Mouse (Mus musculus) heart, embryonic 12.5 days (tissue): Measurements from ENCODE around the gene Bnipl. TPM values are rescaled to one million over a fixed set of nuclear protein-coding genes. Genes with fewer than 3 reads are reported as not detected.
A peak's percentile ranks its signal among the peaks of the same experiment; 100 is the strongest.

Experiments
- ATAC-seq: fragments of 200-750 bp; cut with Nextera tagmentation; 2 replicates; pipeline ENCODE4 v1.8.0; 2017; ENCODE audit warnings: moderate TSS enrichment, moderate library complexity; ENCODE audit not compliant: insufficient number of reproducible peaks, low FRiP score
- H3K27ac ChIP-seq: fragments of 300-500 bp; sonication (generic); 2 replicates; pipeline ENCODE4 v1.5.1; 2016; ENCODE audit warnings: mild to moderate bottlenecking, moderate library complexity; ENCODE audit not compliant: poor library complexity, severe bottlenecking
- H3K27me3 ChIP-seq: fragments of 300-500 bp; sonication (generic); replicated peaks from 2 replicates; pipeline ENCODE4 v1.6.1; 2016; ENCODE audit warnings: mild to moderate bottlenecking, moderate library complexity
- H3K36me3 ChIP-seq: fragments of 300-500 bp; sonication (generic); 2 replicates; pipeline ENCODE4 v1.6.1; 2016; ENCODE audit warnings: mild to moderate bottlenecking, moderate library complexity
- H3K4me1 ChIP-seq: fragments of 300-500 bp; sonication (generic); replicated peaks from 2 replicates; pipeline ENCODE4 v1.6.1; 2016; ENCODE audit warnings: mild to moderate bottlenecking
- H3K4me2 ChIP-seq: fragments of 300-500 bp; sonication (generic); 2 replicates; pipeline ENCODE4 v1.6.1; 2016; ENCODE audit warnings: mild to moderate bottlenecking, moderate library complexity
- H3K4me3 ChIP-seq: fragments of 300-500 bp; sonication (generic); 2 replicates; pipeline ENCODE4 v1.5.1; 2016; ENCODE audit warnings: mild to moderate bottlenecking
- H3K9ac ChIP-seq: fragments of 300-500 bp; sonication (generic); 2 replicates; pipeline ENCODE4 v1.6.1; 2016; ENCODE audit warnings: mild to moderate bottlenecking, moderate library complexity
- H3K9me3 ChIP-seq: fragments of 300-500 bp; sonication (generic); replicated peaks from 2 replicates; pipeline ENCODE4 v1.6.1; 2016; ENCODE audit warnings: mild to moderate bottlenecking, moderate library complexity
- WGBS: fragments of 180-500 bp; shearing (Covaris S2); methylation state at CpG from one replicate; pipeline ENCODE4 v1.1.7; 2016; 5-methylcytosine and 5-hydroxymethylcytosine counted together
- polyA plus RNA-seq: library from polyadenylated mRNA; unstranded; fragments of >200 nt; fragmentation: Nextera tagmentation; extraction: Ambion mirVana; gene quantifications from 2 replicates; pipeline ENCODE4 v1.2.1, GENCODE M21; 2016

The Bnipl gene
- polyA plus RNA-seq, 1 experiment from 2014 or later: not detected

DNA sequence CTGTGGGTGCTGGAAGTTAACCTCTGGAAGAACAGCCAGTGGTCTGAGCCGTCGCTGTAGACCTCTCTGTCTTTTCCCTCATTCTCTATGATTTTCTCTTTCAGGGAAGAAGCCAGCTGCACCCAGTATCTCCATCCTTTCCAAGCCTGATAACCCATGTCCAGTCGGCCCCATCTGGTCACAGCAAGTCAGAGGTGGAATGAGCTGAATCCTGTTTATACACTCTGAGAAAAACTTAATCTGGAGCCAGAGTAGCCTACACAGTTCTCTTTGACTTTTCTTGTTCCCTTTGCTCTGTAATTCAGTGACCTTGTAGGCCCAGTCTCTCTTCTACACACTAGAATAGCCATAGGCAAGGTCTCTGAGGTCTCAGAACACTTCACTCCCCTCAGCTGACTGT lies 36.5 kb upstream of the Bnipl start:
- peaks cover 35% of the 10 kb centered on the region for H3K36me3 ChIP-seq
- no peak overlapping the region for H3K27ac ChIP-seq
- no peak overlapping the region for H3K4me3 ChIP-seq
- no peak for ATAC-seq
- no peak overlapping the region for H3K9ac ChIP-seq
- peaks cover 12% of the 10 kb centered on the region for H3K4me1 ChIP-seq
- no peaks in the 10 kb centered on the region for H3K27me3 ChIP-seq
- no peaks in the 10 kb centered on the region for H3K9me3 ChIP-seq
- WGBS: 93% methylated on average over 3 of the region's 3 CpGs
- no peak overlapping the region for H3K4me2 ChIP-seq

DNA sequence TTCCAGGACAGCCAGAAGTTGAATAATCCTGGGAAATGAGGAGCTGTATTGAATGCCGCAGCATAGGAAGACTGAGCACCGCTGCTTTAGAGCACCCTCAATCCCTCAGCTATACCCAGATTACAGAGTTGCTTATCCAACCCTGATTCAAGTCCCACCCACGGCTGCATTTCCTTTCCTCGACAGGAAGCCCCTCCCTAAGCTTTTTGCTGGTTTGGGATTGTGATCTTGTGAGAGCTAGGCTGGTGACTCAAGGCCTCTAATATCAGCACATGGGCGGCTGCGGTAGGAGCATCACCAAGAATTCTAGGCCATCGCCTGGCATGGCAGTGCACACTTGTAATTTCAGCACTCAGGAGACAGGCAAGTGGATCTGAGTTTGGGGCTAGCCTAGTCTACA lies 35.5 kb upstream of the Bnipl start:
- no peak overlapping the region for H3K9ac ChIP-seq
- ATAC-seq: no peak
- H3K27ac ChIP-seq: no peak overlapping the region

DNA sequence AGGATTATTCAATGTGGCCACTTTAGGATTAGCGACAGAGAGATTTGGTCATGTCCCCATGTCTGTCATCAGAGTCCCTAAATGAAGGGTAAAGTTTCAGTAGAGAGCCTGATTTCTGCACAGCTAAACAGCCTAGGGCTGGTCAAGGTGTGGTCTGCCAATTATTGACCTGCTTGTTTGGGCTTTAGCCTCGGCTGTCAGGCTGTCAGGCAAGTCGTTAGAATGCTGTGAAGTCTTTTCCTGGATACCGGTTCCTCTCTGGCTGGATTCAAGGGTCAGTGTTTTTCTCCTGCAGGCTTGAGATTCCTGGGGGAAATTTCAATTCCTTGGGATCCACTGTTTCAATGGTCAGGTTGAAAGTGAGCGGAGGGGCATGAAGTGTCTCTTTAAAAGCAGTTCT lies 35.0 kb upstream of the Bnipl start:
- WGBS: 63% methylated on average over 5 of the region's 5 CpGs
- no peak overlapping the region for H3K9ac ChIP-seq
- ATAC-seq: no peak
- peaks cover 24% of the 10 kb centered on the region for H3K36me3 ChIP-seq
- no peak overlapping the region for H3K4me2 ChIP-seq
- no peaks in the 10 kb centered on the region for H3K27me3 ChIP-seq
- peaks cover 12% of the 10 kb centered on the region for H3K4me1 ChIP-seq
- no peaks in the 10 kb centered on the region for H3K9me3 ChIP-seq
- H3K4me3 ChIP-seq: no peak overlapping the region
- H3K27ac ChIP-seq: no peak overlapping the region

More for the DNA sequence above, 35.5 kb upstream of the Bnipl start:
- Histone ChIP-seq H3K36me3 (peaks cover 27% of the 10 kb centered on the region), H3K4me3 (no peak overlapping the region), H3K9me3 (no peaks in the 10 kb centered on the region), H3K4me2 (no peak overlapping the region), H3K4me1 (peaks cover 12% of the 10 kb centered on the region), H3K27me3 (no peaks in the 10 kb centered on the region)
- WGBS: 69% methylated on average over 7 of the region's 7 CpGs

DNA sequence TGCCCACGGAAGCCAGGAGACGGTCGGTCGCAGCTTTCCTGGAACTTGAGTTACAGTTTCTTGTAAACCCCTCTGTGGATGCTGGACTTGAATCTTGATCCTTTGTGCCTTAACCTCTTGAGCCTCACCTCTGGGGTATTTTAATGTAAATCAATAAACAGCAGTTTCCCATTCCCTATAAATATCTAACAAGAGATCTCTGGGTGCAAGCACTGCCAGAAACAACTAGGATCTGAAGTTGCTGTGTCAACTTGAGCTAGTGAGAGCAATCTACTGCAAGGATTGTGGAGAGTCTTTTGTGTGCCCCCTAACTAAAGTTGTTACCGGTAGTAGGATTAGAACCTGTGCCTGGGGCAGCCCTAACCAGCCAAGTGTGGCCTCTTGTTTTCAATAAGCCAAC lies 34.4 kb upstream of the Bnipl start:
- H3K9me3 ChIP-seq: no peaks in the 10 kb centered on the region
- 94% methylated on average over 5 of the region's 5 CpGs for WGBS
- H3K4me3 ChIP-seq: no peak overlapping the region
- H3K9ac ChIP-seq: no peak overlapping the region
- H3K27ac ChIP-seq: no peak overlapping the region
- ATAC-seq: no peak
- peaks cover 16% of the 10 kb centered on the region for H3K4me1 ChIP-seq
- no peaks in the 10 kb centered on the region for H3K27me3 ChIP-seq
- H3K36me3 ChIP-seq: peaks cover 18% of the 10 kb centered on the region
- no peak overlapping the region for H3K4me2 ChIP-seq

DNA sequence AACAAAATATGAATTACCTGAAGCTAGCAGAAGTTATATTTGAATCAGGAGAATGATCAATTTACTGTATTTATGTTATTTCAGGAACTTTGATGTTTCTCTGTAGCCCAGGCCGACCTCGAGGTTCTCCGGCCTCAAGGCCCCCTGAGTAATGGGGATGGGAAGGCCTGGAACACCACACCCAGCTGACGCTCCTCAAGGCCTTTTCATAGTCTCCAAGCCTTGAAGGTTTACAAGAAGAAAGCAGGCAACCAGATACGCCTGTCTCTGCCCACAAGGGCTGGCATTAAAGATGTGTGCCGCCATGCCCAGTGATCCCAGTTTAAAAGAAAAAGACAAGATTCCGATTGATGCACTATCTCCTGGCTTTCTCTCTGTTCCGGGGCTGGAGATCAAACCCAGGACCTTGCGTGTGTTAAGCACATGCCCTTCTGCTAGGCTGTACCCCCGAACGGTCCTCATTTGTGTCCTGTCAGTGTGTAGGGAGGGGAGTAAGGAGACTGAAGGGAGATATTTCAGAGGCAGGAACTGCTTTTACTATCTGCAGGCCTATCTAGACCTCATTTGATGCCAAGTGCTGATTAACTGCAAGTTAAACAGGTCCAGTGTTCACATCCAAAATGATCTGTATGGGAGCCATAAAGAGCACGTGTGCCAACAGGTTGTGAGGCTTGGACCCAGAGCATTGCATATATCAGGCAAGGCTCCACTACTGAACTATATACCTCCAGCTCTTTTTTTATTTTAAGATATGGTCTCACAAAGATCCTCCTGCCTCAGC lies 33.7 kb upstream of the Bnipl start:
- no peak overlapping the region for H3K4me3 ChIP-seq
- H3K27ac ChIP-seq: no peak overlapping the region
- no peak for ATAC-seq
- H3K9me3 ChIP-seq: no peaks in the 10 kb centered on the region
- H3K4me2 ChIP-seq: peak overlapping the region; percentile 79; the same call in 1 of the 2 replicates
- WGBS: 87% methylated on average over 12 of the region's 12 CpGs
- peaks cover 18% of the 10 kb centered on the region for H3K4me1 ChIP-seq
- no peaks in the 10 kb centered on the region for H3K27me3 ChIP-seq
- peaks cover 16% of the 10 kb centered on the region for H3K36me3 ChIP-seq
- 0 out of 2 replicates have a peak overlapping the region, but pooled peaks have one; percentile 4 for H3K9ac ChIP-seq

DNA sequence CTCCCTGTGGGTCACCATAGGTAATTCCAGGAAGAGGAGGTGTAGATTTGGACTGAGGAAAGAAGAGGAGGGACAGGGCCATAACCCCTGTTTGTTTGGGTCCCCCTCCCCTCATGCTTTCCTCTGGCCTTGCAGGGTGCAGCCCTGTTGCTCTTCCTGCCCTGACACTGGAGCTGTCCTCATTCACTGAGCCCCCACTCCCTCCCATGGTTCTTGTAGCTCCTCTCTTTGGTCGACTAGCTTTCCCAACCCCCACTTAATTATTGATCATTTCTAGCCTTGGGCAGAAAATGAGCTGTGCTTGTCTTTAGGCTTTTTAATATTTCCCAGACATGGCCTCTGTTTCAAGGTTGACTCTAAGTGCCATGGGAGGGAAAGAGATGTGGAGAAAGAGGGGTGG lies 33.1 kb upstream of the Bnipl start:
- Histone ChIP-seq H3K4me2 (peak overlapping the region; percentile 79), H3K4me1 (peaks cover 18% of the 10 kb centered on the region), H3K9ac (peak overlapping the region; percentile 79), H3K4me3 (peak overlapping the region; percentile 52), H3K9me3 (no peaks in the 10 kb centered on the region), H3K27ac (no peak overlapping the region), H3K36me3 (peaks cover 16% of the 10 kb centered on the region), H3K27me3 (no peaks in the 10 kb centered on the region)
- ATAC-seq: no peak
- WGBS: 30% methylated on average over 1 of the region's 1 CpGs

DNA sequence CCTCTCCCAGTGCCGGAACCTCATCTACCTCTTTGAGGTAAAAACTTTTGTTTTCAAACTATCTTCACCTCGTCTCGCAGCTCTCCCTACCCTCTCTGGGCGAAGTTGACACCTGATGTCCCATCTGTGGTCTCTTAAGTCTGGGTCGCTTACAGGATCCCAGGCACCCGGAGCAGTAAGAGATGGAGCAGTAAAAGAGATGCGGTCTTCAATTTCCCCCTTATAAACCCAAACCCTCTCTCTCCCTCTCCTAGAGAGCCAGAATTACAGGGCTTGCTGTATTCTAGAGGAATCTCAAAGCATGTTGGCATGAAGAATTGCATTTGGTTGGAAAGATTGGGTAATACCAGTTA lies 32.6 kb upstream of the Bnipl start:
- Histone ChIP-seq H3K27ac (peak overlapping the region; percentile 97), H3K9ac (peak overlapping the region; percentile 79), H3K27me3 (no peaks in the 10 kb centered on the region), H3K4me1 (peaks cover 18% of the 10 kb centered on the region), H3K4me2 (peak overlapping the region; percentile 79), H3K36me3 (peaks cover 13% of the 10 kb centered on the region), H3K4me3 (peak overlapping the region; percentile 52), H3K9me3 (no peaks in the 10 kb centered on the region)
- WGBS: 2% methylated on average over 7 of the region's 7 CpGs
- ATAC-seq: no peak

DNA sequence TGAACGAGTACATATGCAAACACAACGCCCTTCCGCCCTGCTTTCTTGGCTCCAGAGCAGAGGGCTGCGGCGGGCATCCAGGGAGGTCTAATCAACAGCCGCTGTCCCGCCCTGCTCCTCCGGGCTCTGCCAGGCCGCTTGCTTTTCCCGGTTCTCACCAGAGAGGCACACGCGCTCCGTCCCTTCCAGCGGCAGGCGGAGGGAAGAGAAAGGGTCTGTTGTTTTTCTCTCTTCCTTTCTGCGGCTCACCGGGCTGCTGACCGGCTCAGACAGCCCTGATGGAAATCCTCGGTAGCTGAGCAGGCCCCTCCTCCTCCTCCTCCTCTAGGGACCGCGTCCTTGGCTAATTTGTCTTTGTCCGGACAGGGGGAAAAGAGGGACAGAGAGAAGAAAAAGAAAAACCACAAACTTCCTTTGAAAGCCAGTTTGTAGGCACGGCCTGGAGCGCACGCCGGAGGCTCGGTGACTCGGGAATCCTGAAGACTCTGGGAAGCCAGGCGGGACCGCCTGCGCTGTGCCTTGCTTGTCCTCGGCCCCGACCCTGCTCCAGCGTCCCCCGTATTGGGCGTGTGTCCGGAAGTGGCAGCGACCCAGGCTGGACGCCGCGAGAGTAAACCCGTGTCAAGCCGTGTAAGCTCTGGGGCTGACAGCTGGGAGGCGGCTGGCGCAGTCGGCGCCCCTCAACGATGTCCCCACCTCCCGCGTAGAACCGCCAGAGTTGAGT lies 32.0 kb upstream of the Bnipl start:
- Histone ChIP-seq H3K27me3 (no peaks in the 10 kb centered on the region), H3K9me3 (no peaks in the 10 kb centered on the region), H3K4me2 (peak overlapping the region; percentile 79), H3K4me3 (peak overlapping the region; percentile 52), H3K27ac (peak overlapping the region; percentile 97), H3K36me3 (peaks cover 10% of the 10 kb centered on the region), H3K9ac (peak overlapping the region; percentile 79), H3K4me1 (peaks cover 18% of the 10 kb centered on the region)
- ATAC-seq: peak; percentile 76
- WGBS: under 1% methylated on average over 51 of the region's 51 CpGs

DNA sequence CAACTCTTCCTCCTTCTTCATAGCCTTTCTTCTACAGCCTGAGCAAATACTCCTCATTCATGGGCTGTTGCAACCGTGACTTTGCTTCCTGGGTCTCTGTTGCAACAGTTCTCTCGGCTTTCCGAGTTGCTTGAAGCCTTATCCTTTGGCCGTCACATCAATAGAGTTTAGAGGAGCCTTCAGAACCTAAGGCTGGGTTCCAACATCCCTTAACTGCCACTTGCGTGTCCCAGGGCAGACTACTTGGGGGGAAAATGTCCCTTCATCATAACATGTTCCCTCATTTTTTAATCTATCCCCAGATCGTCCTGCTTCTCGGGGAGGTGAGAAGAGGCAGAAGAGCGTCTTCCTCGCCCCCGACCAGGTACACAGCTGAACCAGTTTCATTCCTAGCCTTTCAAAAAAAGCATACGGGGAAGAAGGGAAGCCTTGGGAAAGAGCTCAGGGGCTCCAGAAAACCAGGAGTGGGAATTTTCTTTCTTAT lies 31.4 kb upstream of the Bnipl start:
- H3K9ac ChIP-seq: peak overlapping the region; percentile 79
- H3K27ac ChIP-seq: peak overlapping the region; percentile 97
- H3K9me3 ChIP-seq: no peaks in the 10 kb centered on the region
- WGBS: under 1% methylated on average over 11 of the region's 11 CpGs
- peak overlapping the region; percentile 52 for H3K4me3 ChIP-seq
- 0 out of 2 replicates have a peak, but pooled peaks have one; percentile 7 for ATAC-seq
- H3K36me3 ChIP-seq: peaks cover 4% of the 10 kb centered on the region
- peak overlapping the region; percentile 79 for H3K4me2 ChIP-seq
- H3K27me3 ChIP-seq: no peaks in the 10 kb centered on the region
- peaks cover 21% of the 10 kb centered on the region for H3K4me1 ChIP-seq

DNA sequence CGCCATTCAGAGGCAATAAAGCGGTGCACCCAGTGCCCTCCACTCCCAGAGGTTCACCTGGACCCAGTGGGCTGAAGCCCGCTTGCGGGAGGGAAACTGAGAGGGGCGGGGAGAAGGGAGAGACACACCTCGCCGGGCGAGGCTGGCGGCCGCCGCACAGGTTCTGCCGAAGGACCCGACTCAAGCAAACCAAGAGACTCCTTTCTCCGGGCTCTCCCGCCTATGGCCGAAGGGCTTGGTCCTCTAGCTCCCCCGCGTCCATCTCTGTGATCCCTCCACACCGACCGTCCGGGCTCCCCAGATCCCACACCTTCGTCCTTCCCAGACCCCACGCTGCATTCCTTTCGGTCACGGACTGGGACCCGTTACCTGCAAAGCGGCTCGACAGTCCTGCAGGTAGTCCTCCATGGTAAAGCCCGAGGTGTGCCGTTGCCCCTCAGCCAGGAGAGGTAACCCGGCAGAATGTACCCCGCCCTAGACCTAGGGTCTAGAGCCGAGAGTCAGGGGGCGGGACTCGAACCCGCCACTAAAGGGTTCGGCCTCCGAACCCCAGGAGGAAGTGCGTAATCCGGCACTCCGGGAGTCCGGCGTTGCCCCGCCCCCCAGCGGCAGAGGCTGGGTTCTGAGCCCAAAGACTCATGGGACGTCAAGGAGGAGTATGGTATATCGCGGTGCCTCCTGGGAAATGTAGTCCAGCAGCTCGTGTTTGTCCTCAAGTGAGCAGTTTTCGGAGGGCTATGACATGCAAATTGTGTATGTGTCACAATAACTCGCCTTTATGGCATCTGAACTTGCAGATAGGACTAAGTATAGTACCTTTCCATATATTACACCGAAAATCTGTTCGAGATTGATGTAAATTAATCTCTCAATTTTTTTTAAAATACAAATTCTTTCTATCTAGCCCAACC lies 30.5 kb upstream of the Bnipl start, which contains the start of the genes Mindy1 and Prune1:
Gene Mindy1, plus strand, starts transcription at position 130 of the 911 bp plus-strand sequence.
Gene Prune1, minus strand, starts transcription at position 861 of the 911 bp plus-strand sequence.
- Histone ChIP-seq H3K27me3 (no peaks in the 10 kb centered on the region), H3K4me2 (peak within 1 kb of the TSS; percentile 79), H3K9me3 (no peaks in the 10 kb centered on the region), H3K36me3 (peaks cover 3% of the 10 kb centered on the region; the same call in 1 of the 2 replicates), H3K4me3 (peak within 1 kb of the TSS; percentile 83), H3K9ac (peak within 1 kb of the TSS; percentile 90), H3K4me1 (peaks cover 31% of the 10 kb centered on the region), H3K27ac (peak within 1 kb of the TSS; percentile 97)
- WGBS: under 1% methylated on average over 53 of the region's 53 CpGs
- peak; percentile 91 for ATAC-seq
